Mouse (Mus musculus) thymus, adult 2 months (tissue): ENCODE results near the gene Cep295nl.

Experiments used
- CTCF ChIP-seq: fragments of 200-500 bp; IDR thresholded peaks from 2 replicates; pipeline ENCODE4 v1.5.1; 2012; ENCODE audit warnings: mild to moderate bottlenecking, control low read depth, low read length, moderate library complexity, borderline replicate concordance; ENCODE audit not compliant: control insufficient read depth, poor library complexity, insufficient read depth; ENCODE audit errors: extremely low read depth
- POLR2A ChIP-seq: fragments of 200-500 bp; IDR thresholded peaks from 2 replicates; pipeline ENCODE4 v1.6.1; 2012; ENCODE audit warnings: mild to moderate bottlenecking, low read length, control low read depth, moderate library complexity; ENCODE audit not compliant: control insufficient read depth, poor library complexity, insufficient read depth; ENCODE audit errors: extremely low read depth

- TF ChIP-seq CTCF (no peak), POLR2A (no peak)
Measured at GRCm38 (mm10) chr11:118349494-118349893, 7.2 kb upstream of the Cep295nl start.
